Mouse (Mus musculus) common myeloid progenitor, adult 5-6 weeks (primary cell): ENCODE data around the gene Fbxl18. TPM values are rescaled to one million over a fixed set of nuclear protein-coding genes. Genes with fewer than 3 reads are reported as not detected.

Source experiments
- total RNA-seq: library from RNA; stranded (forward); fragments of 200-1000, 187-1606 nt; gene quantifications from 2 replicates; pipeline ENCODE4 v1.2.3, GENCODE M21; 2017

The Fbxl18 gene
- total RNA-seq, 1 experiment from 2014 or later = 3.9 TPM

Other genes starting within 250 kb of the Fbxl18 start
- gene Slc29a4, start 202.9 kb downstream of the Fbxl18 start, total RNA-seq = not detected in 2 replicates
- gene Tnrc18, start 77.8 kb downstream of the Fbxl18 start, total RNA-seq = 17.5 and 17.9 TPM in 2 replicates
- 1,770 and 1,788 TPM in 2 replicates for gene Actb, start 11.3 kb upstream of the Fbxl18 start, total RNA-seq
- gene Fscn1, start 64.9 kb upstream of the Fbxl18 start, total RNA-seq = 0.64 TPM in 1 of 2 replicates, not detected in the other
- gene Rnf216, start 217.6 kb upstream of the Fbxl18 start, total RNA-seq = 46.8 and 76.1 TPM in 2 replicates